In genomic region chr5:137596601-137597261, GRCm38 (mm10) we compare ENCODE assay signal across 8 mouse cellular contexts. TPM values are rescaled to one million over a fixed set of nuclear protein-coding genes. Genes with fewer than 3 reads are reported as not detected.
DNase-seq lines count a peak whose midpoint lies in the region; ATAC-seq lines count a peak whose summit lies in the region.

No protein-coding gene starts in this region.

- WGBS in limb, embryonic 10.5 days: 33% methylated on average over 30 of the region's 30 CpGs
- 33% methylated on average over 29 of the region's 30 CpGs for WGBS in midbrain, embryonic 16.5 days

- H3K4me1 ChIP-seq in limb, embryonic 10.5 days: peaks cover 22% of the 10 kb centered on the region
- H3K4me1 ChIP-seq in midbrain, embryonic 16.5 days (ENCODE audit: control insufficient read depth, insufficient read depth, low read length): peaks cover 12% of the 10 kb centered on the region

- peak; percentile 10 for DNase-seq in kidney, adult 18-20 months
- DNase-seq in kidney, adult 9 months: no peak
- peak; percentile 41 for DNase-seq in brain, adult 2 months (ENCODE audit: low read depth, low spot score)
- DNase-seq in limb, embryonic 10.5 days (ENCODE audit: low spot score): no peak
- DNase-seq in right cerebral cortex, postnatal 14 days: no peak
- DNase-seq in left cerebral cortex, postnatal 4 days: no peak
- no peak for DNase-seq in adrenal gland, postnatal 36 days

- intact Hi-C loops in left cerebral cortex, postnatal 4 days (cut with DNase I): no loop called here

- no peak for ATAC-seq in midbrain, embryonic 16.5 days

- no peaks in the 10 kb centered on the region for H3K9me3 ChIP-seq in limb, embryonic 10.5 days (replicated peaks)
- no peaks in the 10 kb centered on the region for H3K9me3 ChIP-seq in midbrain, embryonic 16.5 days (replicated peaks; ENCODE audit: control insufficient read depth, low read length, poor library complexity, severe bottlenecking)

- no peaks in the 10 kb centered on the region for H3K27me3 ChIP-seq in limb, embryonic 10.5 days (ENCODE audit: low read depth, poor library complexity, severe bottlenecking)
- H3K27me3 ChIP-seq in midbrain, embryonic 16.5 days (ENCODE audit: control insufficient read depth, insufficient read depth, low read depth, low read length): no peaks in the 10 kb centered on the region

- peak overlapping the region; percentile 39 for H3K4me3 ChIP-seq in limb, embryonic 10.5 days
- no peak overlapping the region for H3K4me3 ChIP-seq in midbrain, embryonic 16.5 days (ENCODE audit: low read depth, low read length)

- H3K27ac ChIP-seq in limb, embryonic 10.5 days: peak overlapping the region; percentile 53
- no peak overlapping the region for H3K27ac ChIP-seq in midbrain, embryonic 16.5 days (ENCODE audit: low read length)

- peak overlapping the region; percentile 12; the same call in 1 of the 2 replicates for H3K4me2 ChIP-seq in midbrain, embryonic 16.5 days (ENCODE audit: low read length)

- H3K36me3 ChIP-seq in limb, embryonic 10.5 days: peaks cover 15% of the 10 kb centered on the region; the same call in 1 of the 2 replicates
- peaks cover 3% of the 10 kb centered on the region; the same call in 1 of the 2 replicates for H3K36me3 ChIP-seq in midbrain, embryonic 16.5 days (ENCODE audit: control insufficient read depth, insufficient read depth, low read length)

- H3K9ac ChIP-seq in midbrain, embryonic 16.5 days (ENCODE audit: low read depth, low read length): no peak overlapping the region

RNA-seq across cellular contexts. Expression of gene Mospd3, which starts 4.1 kb away (rescaled TPM):
- polyA plus RNA-seq in limb, embryonic 10.5 days (2016; fragmentation: Nextera tagmentation; extraction: Ambion mirVana): 14.7 and 16.4 TPM in 2 replicates
- polyA plus RNA-seq in midbrain, embryonic 16.5 days (2015; fragmentation: Nextera tagmentation; extraction: Ambion mirVana): 57.2 and 60.9 TPM in 2 replicates
- total RNA-seq in left cerebral cortex, postnatal 4 days (2021): 10 to 100 TPM; 55.0 to 57.1 TPM
- total RNA-seq in adrenal gland, postnatal 36 days (2021): 10 to 100 TPM; 45.6 to 47.8 TPM

RNA-seq across cellular contexts. Expression of gene Pcolce, which starts 16.9 kb away (rescaled TPM):
- polyA plus RNA-seq in limb, embryonic 10.5 days (2016; fragmentation: Nextera tagmentation; extraction: Ambion mirVana): 153 and 165 TPM in 2 replicates
- 11.9 and 13.3 TPM in 2 replicates for polyA plus RNA-seq in midbrain, embryonic 16.5 days (2015; fragmentation: Nextera tagmentation; extraction: Ambion mirVana)
- total RNA-seq in left cerebral cortex, postnatal 4 days (2021): 10 to 100 TPM; 12.6 to 15.1 TPM
- total RNA-seq in adrenal gland, postnatal 36 days (2021): 100 to 1,000 TPM; 874 to 904 TPM

RNA-seq across cellular contexts. Expression of gene Tfr2, which starts 27.1 kb away (rescaled TPM):
- 0.79 and 1.4 TPM in 2 replicates for polyA plus RNA-seq in limb, embryonic 10.5 days (2016; fragmentation: Nextera tagmentation; extraction: Ambion mirVana)
- 7.8 and 10.1 TPM in 2 replicates for polyA plus RNA-seq in midbrain, embryonic 16.5 days (2015; fragmentation: Nextera tagmentation; extraction: Ambion mirVana)
- total RNA-seq in left cerebral cortex, postnatal 4 days (2021): 10 to 100 TPM; 28.3 to 28.8 TPM
- total RNA-seq in adrenal gland, postnatal 36 days (2021): 1 to 10 TPM in 1 of 2 experiments, under 1 TPM in 1; 0.95 to 1.1 TPM

RNA-seq across cellular contexts. Expression of gene Fbxo24, which starts 32.1 kb away (rescaled TPM):
- 0.11 and 0.60 TPM in 2 replicates for polyA plus RNA-seq in limb, embryonic 10.5 days (2016; fragmentation: Nextera tagmentation; extraction: Ambion mirVana)
- polyA plus RNA-seq in midbrain, embryonic 16.5 days (2015; fragmentation: Nextera tagmentation; extraction: Ambion mirVana): 0.11 and 0.12 TPM in 2 replicates
- under 1 TPM in 1 of 2 experiments, not detected in 1; 0.20 TPM for total RNA-seq in left cerebral cortex, postnatal 4 days (2021)
- 1 to 10 TPM in 1 of 2 experiments, under 1 TPM in 1; 0.93 to 1.7 TPM for total RNA-seq in adrenal gland, postnatal 36 days (2021)

RNA-seq across cellular contexts. Expression of gene Lrch4, which starts 32.2 kb away (rescaled TPM):
- polyA plus RNA-seq in limb, embryonic 10.5 days (2016; fragmentation: Nextera tagmentation; extraction: Ambion mirVana): 25.9 and 32.2 TPM in 2 replicates
- polyA plus RNA-seq in midbrain, embryonic 16.5 days (2015; fragmentation: Nextera tagmentation; extraction: Ambion mirVana): 18.8 and 19.2 TPM in 2 replicates
- 10 to 100 TPM; 13.7 to 13.9 TPM for total RNA-seq in left cerebral cortex, postnatal 4 days (2021)
- 10 to 100 TPM; 23.5 to 36.1 TPM for total RNA-seq in adrenal gland, postnatal 36 days (2021)

Comparison
In these comparisons a context has a peak if more than half of its experiments do, and no peak if none do; other contexts are left out.
1. DNase-seq: peak in kidney, adult 18-20 months (single experiment) and brain, adult 2 months (single experiment); none in kidney, adult 9 months (single experiment), limb, embryonic 10.5 days (single experiment), right cerebral cortex, postnatal 14 days (single experiment), left cerebral cortex, postnatal 4 days (single experiment) and adrenal gland, postnatal 36 days (0 of 2).
2. RNA of gene Pcolce, which starts 16.9 kb away (total RNA-seq): 874 to 904 TPM in adrenal gland, postnatal 36 days; 12.6 to 15.1 TPM in left cerebral cortex, postnatal 4 days; every median in the first group is over 10 times any median in the second.
3. RNA of gene Tfr2, which starts 27.1 kb away (total RNA-seq): 28.3 to 28.8 TPM in left cerebral cortex, postnatal 4 days; 0.95 to 1.1 TPM in adrenal gland, postnatal 36 days; every median in the first group is over 10 times any median in the second.